Mouse (Mus musculus): ENCODE measurements around the gene Zfp598. TPM values are rescaled to one million over a fixed set of nuclear protein-coding genes. Genes with fewer than 3 reads are reported as not detected.
"Not testable (repeated sequence)": the region's sequence is repeated elsewhere in the genome, so short reads cannot be mapped to it uniquely, and the experiment has no call there.

Gene Zfp598
- polyA plus RNA-seq, 1 experiment from 2014 or later, result 11.9 TPM

GRCm38 (mm10) chr17:24650766-24651165 is 18.7 kb upstream of the Zfp598 start:
- H3K27me3 ChIP-seq (ENCODE audit: control insufficient read depth, insufficient read depth, low read length), result 0 out of 2 replicates have a peak, but pooled peaks cover 5% of the 10 kb centered on the region
- no peak overlapping the region for H3K27ac ChIP-seq (ENCODE audit: low read length)
- H3K4me2 ChIP-seq (ENCODE audit: low read depth, low read length), result no peak overlapping the region
- H3K4me3 ChIP-seq (ENCODE audit: low read length), result no peak overlapping the region
- 75% methylated on average over 4 of the region's 4 CpGs for WGBS
- H3K4me1 ChIP-seq (ENCODE audit: control insufficient read depth, insufficient read depth, low read length), result peaks cover 12% of the 10 kb centered on the region
- no peak for ATAC-seq (replicated peaks; ENCODE audit: extremely low read depth, insufficient read depth, low FRiP score)
- no peaks in the 10 kb centered on the region for H3K9me3 ChIP-seq (replicated peaks; ENCODE audit: control insufficient read depth, low read length)
- no peak overlapping the region for H3K9ac ChIP-seq (ENCODE audit: low read length)
- H3K36me3 ChIP-seq (ENCODE audit: control insufficient read depth, insufficient read depth), result no peaks in the 10 kb centered on the region

GRCm38 (mm10) chr17:24651835-24652234 is 17.7 kb upstream of the Zfp598 start:
- H3K4me3 ChIP-seq (ENCODE audit: low read length), result no peak overlapping the region
- H3K36me3 ChIP-seq (ENCODE audit: control insufficient read depth, insufficient read depth), result no peaks in the 10 kb centered on the region
- no peak overlapping the region for H3K4me2 ChIP-seq (ENCODE audit: low read depth, low read length)
- peaks cover 9% of the 10 kb centered on the region for H3K27me3 ChIP-seq (ENCODE audit: control insufficient read depth, insufficient read depth, low read length)
- no peak overlapping the region for H3K9ac ChIP-seq (ENCODE audit: low read length)
- ATAC-seq (replicated peaks; ENCODE audit: extremely low read depth, insufficient read depth, low FRiP score), result no peak
- no peaks in the 10 kb centered on the region for H3K9me3 ChIP-seq (replicated peaks; ENCODE audit: control insufficient read depth, low read length)
- peaks cover 10% of the 10 kb centered on the region for H3K4me1 ChIP-seq (ENCODE audit: control insufficient read depth, insufficient read depth, low read length)
- 51% methylated on average over 3 of the region's 3 CpGs for WGBS
- no peak overlapping the region for H3K27ac ChIP-seq (ENCODE audit: low read length)

GRCm38 (mm10) chr17:24653967-24654710 is 15.3 kb upstream of the Zfp598 start:
- Histone ChIP-seq H3K4me3 (ENCODE audit: low read length) (peak overlapping the region; percentile 42), H3K27ac (ENCODE audit: low read length) (no peak overlapping the region), H3K4me2 (ENCODE audit: low read depth, low read length) (peak overlapping the region; percentile 63), H3K36me3 (ENCODE audit: control insufficient read depth, insufficient read depth) (no peaks in the 10 kb centered on the region), H3K4me1 (ENCODE audit: control insufficient read depth, insufficient read depth, low read length) (peaks cover 12% of the 10 kb centered on the region), H3K9ac (ENCODE audit: low read length) (peak overlapping the region; percentile 12), H3K27me3 (ENCODE audit: control insufficient read depth, insufficient read depth, low read length) (peaks cover 31% of the 10 kb centered on the region), H3K9me3 (replicated peaks; ENCODE audit: control insufficient read depth, low read length) (no peaks in the 10 kb centered on the region)
- WGBS, result 4% methylated on average over 19 of the region's 19 CpGs
- ATAC-seq (replicated peaks; ENCODE audit: extremely low read depth, insufficient read depth, low FRiP score), result peak; percentile 35

- Histone ChIP-seq H3K9me3 (replicated peaks; ENCODE audit: control insufficient read depth, low read length) (no peaks in the 10 kb centered on the region), H3K4me2 (ENCODE audit: low read depth, low read length) (no peak overlapping the region), H3K9ac (ENCODE audit: low read length) (no peak overlapping the region), H3K27ac (ENCODE audit: low read length) (no peak overlapping the region), H3K36me3 (ENCODE audit: control insufficient read depth, insufficient read depth) (no peaks in the 10 kb centered on the region), H3K4me1 (ENCODE audit: control insufficient read depth, insufficient read depth, low read length) (peaks cover 9% of the 10 kb centered on the region), H3K27me3 (ENCODE audit: control insufficient read depth, insufficient read depth, low read length) (peaks cover 36% of the 10 kb centered on the region), H3K4me3 (ENCODE audit: low read length) (no peak overlapping the region)
- WGBS, result 68% methylated on average over 4 of the region's 4 CpGs
- no peak for ATAC-seq (replicated peaks; ENCODE audit: extremely low read depth, insufficient read depth, low FRiP score)
Measured at GRCm38 (mm10) chr17:24654969-24655368, 14.5 kb upstream of the Zfp598 start.

- WGBS, result 2% methylated on average over 47 of the region's 47 CpGs
- Histone ChIP-seq H3K27me3 (ENCODE audit: control insufficient read depth, insufficient read depth, low read length) (peaks cover 34% of the 10 kb centered on the region), H3K9me3 (replicated peaks; ENCODE audit: control insufficient read depth, low read length) (no peaks in the 10 kb centered on the region), H3K4me3 (ENCODE audit: low read length) (peak within 1 kb of the TSS; percentile 51), H3K4me1 (ENCODE audit: control insufficient read depth, insufficient read depth, low read length) (peaks cover 5% of the 10 kb centered on the region; the same call in 1 of the 2 replicates), H3K4me2 (ENCODE audit: low read depth, low read length) (peak within 1 kb of the TSS; percentile 77), H3K9ac (ENCODE audit: low read length) (peak within 1 kb of the TSS; percentile 42), H3K27ac (ENCODE audit: low read length) (no peak within 1 kb of the TSS), H3K36me3 (ENCODE audit: control insufficient read depth, insufficient read depth) (no peaks in the 10 kb centered on the region)
- ATAC-seq (replicated peaks; ENCODE audit: extremely low read depth, insufficient read depth, low FRiP score), result peak; percentile 53; the same call in 1 of the 2 replicates
Measured at GRCm38 (mm10) chr17:24658017-24658758, 11.3 kb upstream of the Zfp598 start, which contains the start of gene Npw. Npw (minus strand) TSS chr17:24658457.

GRCm38 (mm10) chr17:24667011-24667410 is 2.5 kb upstream of the Zfp598 start:
- not testable (repeated sequence) for ATAC-seq (replicated peaks; ENCODE audit: extremely low read depth, insufficient read depth, low FRiP score); H3K4me3 ChIP-seq (ENCODE audit: low read length); H3K4me2 ChIP-seq (ENCODE audit: low read depth, low read length); H3K9ac ChIP-seq (ENCODE audit: low read length); H3K27ac ChIP-seq (ENCODE audit: low read length); H3K36me3 ChIP-seq (ENCODE audit: control insufficient read depth, insufficient read depth); H3K27me3 ChIP-seq (ENCODE audit: control insufficient read depth, insufficient read depth, low read length); H3K9me3 ChIP-seq (replicated peaks; ENCODE audit: control insufficient read depth, low read length)
- WGBS, result 56% methylated on average over 7 of the region's 7 CpGs
- H3K4me1 ChIP-seq (ENCODE audit: control insufficient read depth, insufficient read depth, low read length), result peaks cover 23% of the 10 kb centered on the region

GRCm38 (mm10) chr17:24667416-24667815 is 2.1 kb upstream of the Zfp598 start:
- H3K27ac ChIP-seq (ENCODE audit: low read length), result no peak overlapping the region
- H3K36me3 ChIP-seq (ENCODE audit: control insufficient read depth, insufficient read depth), result no peaks in the 10 kb centered on the region
- peaks cover 27% of the 10 kb centered on the region for H3K4me1 ChIP-seq (ENCODE audit: control insufficient read depth, insufficient read depth, low read length)
- ATAC-seq (replicated peaks; ENCODE audit: extremely low read depth, insufficient read depth, low FRiP score), result no peak
- H3K4me2 ChIP-seq (ENCODE audit: low read depth, low read length), result no peak overlapping the region
- 18% methylated on average over 6 of the region's 6 CpGs for WGBS
- H3K9me3 ChIP-seq (replicated peaks; ENCODE audit: control insufficient read depth, low read length), result no peaks in the 10 kb centered on the region
- H3K4me3 ChIP-seq (ENCODE audit: low read length), result no peak overlapping the region
- H3K27me3 ChIP-seq (ENCODE audit: control insufficient read depth, insufficient read depth, low read length), result no peaks in the 10 kb centered on the region
- no peak overlapping the region for H3K9ac ChIP-seq (ENCODE audit: low read length)

GRCm38 (mm10) chr17:24669214-24669544 is 308 bp upstream of the Zfp598 start:
- peak overlapping the region; percentile 69 for H3K4me2 ChIP-seq (ENCODE audit: low read depth, low read length)
- WGBS, result 5% methylated on average over 15 of the region's 15 CpGs
- ATAC-seq (replicated peaks; ENCODE audit: extremely low read depth, insufficient read depth, low FRiP score); H3K9me3 ChIP-seq (replicated peaks; ENCODE audit: control insufficient read depth, low read length); H3K27me3 ChIP-seq (ENCODE audit: control insufficient read depth, insufficient read depth, low read length); H3K36me3 ChIP-seq (ENCODE audit: control insufficient read depth, insufficient read depth): not testable (repeated sequence)
- H3K4me3 ChIP-seq (ENCODE audit: low read length), result peak overlapping the region; percentile 91
- peak overlapping the region; percentile 63 for H3K27ac ChIP-seq (ENCODE audit: low read length)
- H3K9ac ChIP-seq (ENCODE audit: low read length), result peak overlapping the region; percentile 97
- H3K4me1 ChIP-seq (ENCODE audit: control insufficient read depth, insufficient read depth, low read length), result peaks cover 30% of the 10 kb centered on the region

- H3K9me3 ChIP-seq (replicated peaks; ENCODE audit: control insufficient read depth, low read length), result no peaks in the 10 kb centered on the region
- ATAC-seq (replicated peaks; ENCODE audit: extremely low read depth, insufficient read depth, low FRiP score), result no peak
- no peaks in the 10 kb centered on the region for H3K27me3 ChIP-seq (ENCODE audit: control insufficient read depth, insufficient read depth, low read length)
- 8% methylated on average over 8 of the region's 8 CpGs for WGBS
- peaks cover 30% of the 10 kb centered on the region for H3K4me1 ChIP-seq (ENCODE audit: control insufficient read depth, insufficient read depth, low read length)
- peak overlapping the region; percentile 79 for H3K4me2 ChIP-seq (ENCODE audit: low read depth, low read length)
- peak overlapping the region; percentile 91 for H3K4me3 ChIP-seq (ENCODE audit: low read length)
- H3K36me3 ChIP-seq (ENCODE audit: control insufficient read depth, insufficient read depth), result no peaks in the 10 kb centered on the region
- peak overlapping the region; percentile 97 for H3K9ac ChIP-seq (ENCODE audit: low read length)
- H3K27ac ChIP-seq (ENCODE audit: low read length), result peak overlapping the region; percentile 87
Measured at GRCm38 (mm10) chr17:24670246-24670844, 858 bp downstream of the Zfp598 start.
